Mouse (Mus musculus): ENCODE results near the gene Gm49388. TPM values are rescaled to one million over a fixed set of nuclear protein-coding genes. Genes with fewer than 3 reads are reported as not detected.
A peak's percentile ranks its signal among the peaks of the same experiment; 100 is the strongest.

Gene Gm49388
- polyA plus RNA-seq, 1 experiment from 2014 or later: not detected

- Histone ChIP-seq H3K27me3 (ENCODE audit: insufficient read depth, poor library complexity, severe bottlenecking) (0 out of 2 replicates have a peak, but pooled peaks cover 4% of the 10 kb centered on the region), H3K4me1 (peaks cover 18% of the 10 kb centered on the region), H3K4me3 (no peak overlapping the region), H3K9me3 (no peaks in the 10 kb centered on the region), H3K27ac (peak overlapping the region; percentile 2; the same call in 1 of the 2 replicates), H3K36me3 (0 out of 2 replicates have a peak, but pooled peaks cover 7% of the 10 kb centered on the region)
- WGBS: 79% methylated on average over 19 of the region's 19 CpGs
- DNase-seq (ENCODE audit: low spot score): no peak
Observed at GRCm38 (mm10) chr7:127814241-127814921, 29.0 kb downstream of the Gm49388 start.

GRCm38 (mm10) chr7:127815116-127815665, 29.8 kb downstream of the Gm49388 start:
- Histone ChIP-seq H3K4me3 (no peak overlapping the region), H3K9me3 (no peaks in the 10 kb centered on the region), H3K27ac (no peak overlapping the region), H3K36me3 (0 out of 2 replicates have a peak, but pooled peaks cover 7% of the 10 kb centered on the region), H3K27me3 (ENCODE audit: insufficient read depth, poor library complexity, severe bottlenecking) (0 out of 2 replicates have a peak, but pooled peaks cover 4% of the 10 kb centered on the region), H3K4me1 (peaks cover 20% of the 10 kb centered on the region)
- DNase-seq (ENCODE audit: low spot score): no peak
- 84% methylated on average over 15 of the region's 15 CpGs for WGBS

GRCm38 (mm10) chr7:127815954-127816821, 30.8 kb downstream of the Gm49388 start:
- DNase-seq (ENCODE audit: low spot score): no peak
- no peaks in the 10 kb centered on the region for H3K9me3 ChIP-seq
- 62% methylated on average over 15 of the region's 15 CpGs for WGBS
- H3K4me3 ChIP-seq: no peak overlapping the region
- peaks cover 20% of the 10 kb centered on the region for H3K4me1 ChIP-seq
- H3K27ac ChIP-seq: 0 out of 2 replicates have a peak overlapping the region, but pooled peaks have one; percentile 42
- H3K27me3 ChIP-seq (ENCODE audit: insufficient read depth, poor library complexity, severe bottlenecking): no peaks in the 10 kb centered on the region
- H3K36me3 ChIP-seq: 0 out of 2 replicates have a peak, but pooled peaks cover 3% of the 10 kb centered on the region

- Histone ChIP-seq H3K27me3 (ENCODE audit: insufficient read depth, poor library complexity, severe bottlenecking) (no peaks in the 10 kb centered on the region), H3K4me1 (peaks cover 21% of the 10 kb centered on the region), H3K4me3 (no peak overlapping the region), H3K27ac (no peak overlapping the region), H3K36me3 (0 out of 2 replicates have a peak, but pooled peaks cover 3% of the 10 kb centered on the region), H3K9me3 (no peaks in the 10 kb centered on the region)
- 61% methylated on average over 7 of the region's 7 CpGs for WGBS
- no peak for DNase-seq (ENCODE audit: low spot score)
Observed at GRCm38 (mm10) chr7:127817053-127817452, 31.6 kb downstream of the Gm49388 start.

- Histone ChIP-seq H3K27ac (no peak overlapping the region), H3K27me3 (ENCODE audit: insufficient read depth, poor library complexity, severe bottlenecking) (no peaks in the 10 kb centered on the region), H3K4me3 (no peak overlapping the region), H3K4me1 (peaks cover 21% of the 10 kb centered on the region), H3K36me3 (0 out of 2 replicates have a peak, but pooled peaks cover 3% of the 10 kb centered on the region), H3K9me3 (no peaks in the 10 kb centered on the region)
- no peak for DNase-seq (ENCODE audit: low spot score)
- 85% methylated on average over 5 of the region's 5 CpGs for WGBS
Observed at GRCm38 (mm10) chr7:127817776-127818175, 32.4 kb downstream of the Gm49388 start.

- Histone ChIP-seq H3K4me3 (no peak overlapping the region), H3K36me3 (no peaks in the 10 kb centered on the region), H3K9me3 (no peaks in the 10 kb centered on the region), H3K27me3 (ENCODE audit: insufficient read depth, poor library complexity, severe bottlenecking) (no peaks in the 10 kb centered on the region; the same call in 1 of the 2 replicates), H3K27ac (0 out of 2 replicates have a peak overlapping the region, but pooled peaks have one; percentile 13), H3K4me1 (peaks cover 33% of the 10 kb centered on the region)
- DNase-seq (ENCODE audit: low spot score): no peak
- 55% methylated on average over 13 of the region's 13 CpGs for WGBS
Observed at GRCm38 (mm10) chr7:127820836-127821509, 35.6 kb downstream of the Gm49388 start.

GRCm38 (mm10) chr7:127822494-127822893, 37.1 kb downstream of the Gm49388 start:
- Histone ChIP-seq H3K4me3 (no peak overlapping the region), H3K9me3 (no peaks in the 10 kb centered on the region), H3K27ac (no peak overlapping the region), H3K27me3 (ENCODE audit: insufficient read depth, poor library complexity, severe bottlenecking) (no peaks in the 10 kb centered on the region; the same call in 1 of the 2 replicates), H3K4me1 (peaks cover 29% of the 10 kb centered on the region), H3K36me3 (no peaks in the 10 kb centered on the region)
- no peak for DNase-seq (ENCODE audit: low spot score)
- WGBS: 88% methylated on average over 3 of the region's 3 CpGs

GRCm38 (mm10) chr7:127823236-127824171, 38.1 kb downstream of the Gm49388 start:
- DNase-seq (ENCODE audit: low spot score): no peak
- 57% methylated on average over 7 of the region's 11 CpGs for WGBS
- Histone ChIP-seq H3K36me3 (no peaks in the 10 kb centered on the region), H3K4me1 (peaks cover 29% of the 10 kb centered on the region), H3K27me3 (ENCODE audit: insufficient read depth, poor library complexity, severe bottlenecking) (no peaks in the 10 kb centered on the region; the same call in 1 of the 2 replicates), H3K4me3 (peak overlapping the region; percentile 72), H3K9me3 (no peaks in the 10 kb centered on the region), H3K27ac (peak overlapping the region; percentile 84)

- H3K36me3 ChIP-seq: no peaks in the 10 kb centered on the region
- DNase-seq (ENCODE audit: low spot score): no peak
- H3K27ac ChIP-seq: peak within 1 kb of the TSS; percentile 84
- 4% methylated on average over 34 of the region's 38 CpGs for WGBS
- peaks cover 27% of the 10 kb centered on the region for H3K4me1 ChIP-seq
- H3K27me3 ChIP-seq (ENCODE audit: insufficient read depth, poor library complexity, severe bottlenecking): no peaks in the 10 kb centered on the region; the same call in 1 of the 2 replicates
- peak within 1 kb of the TSS; percentile 72 for H3K4me3 ChIP-seq
- no peaks in the 10 kb centered on the region for H3K9me3 ChIP-seq
Observed at GRCm38 (mm10) chr7:127824176-127824871, 38.9 kb downstream of the Gm49388 start, which contains the start of the genes Stx4a and Stx1b. Gene Stx4a, plus strand, starts transcription at chr7:127824294. Gene Stx1b, minus strand, starts transcription at chr7:127824549.

GRCm38 (mm10) chr7:127835550-127835949, 50.1 kb downstream of the Gm49388 start:
- no peak for DNase-seq (ENCODE audit: low spot score)
- H3K4me1 ChIP-seq: no peaks in the 10 kb centered on the region
- 72% methylated on average over 2 of the region's 2 CpGs for WGBS
- no peaks in the 10 kb centered on the region for H3K36me3 ChIP-seq
- no peaks in the 10 kb centered on the region for H3K9me3 ChIP-seq
- H3K4me3 ChIP-seq: no peak overlapping the region
- H3K27me3 ChIP-seq (ENCODE audit: insufficient read depth, poor library complexity, severe bottlenecking): no peaks in the 10 kb centered on the region
- H3K27ac ChIP-seq: no peak overlapping the region

GRCm38 (mm10) chr7:127837473-127837872, 52.1 kb downstream of the Gm49388 start:
- no peak for DNase-seq (ENCODE audit: low spot score)
- H3K4me1 ChIP-seq: peaks cover 8% of the 10 kb centered on the region
- no peaks in the 10 kb centered on the region for H3K9me3 ChIP-seq
- no peaks in the 10 kb centered on the region for H3K27me3 ChIP-seq (ENCODE audit: insufficient read depth, poor library complexity, severe bottlenecking)
- no peak overlapping the region for H3K4me3 ChIP-seq
- 83% methylated on average over 5 of the region's 5 CpGs for WGBS
- H3K36me3 ChIP-seq: no peaks in the 10 kb centered on the region
- H3K27ac ChIP-seq: no peak overlapping the region

Data from heart, embryonic 10.5 days (tissue).